Mouse (Mus musculus): ENCODE data around the gene Ifi27l2a. TPM values are rescaled to one million over a fixed set of nuclear protein-coding genes. Genes with fewer than 3 reads are reported as not detected.
"Not testable (repeated sequence)": the region's sequence is repeated elsewhere in the genome, so short reads cannot be mapped to it uniquely, and the experiment has no call there.

Gene Ifi27l2a
- polyA plus RNA-seq, 1 experiment from 2014 or later = 4.7 TPM

DNA sequence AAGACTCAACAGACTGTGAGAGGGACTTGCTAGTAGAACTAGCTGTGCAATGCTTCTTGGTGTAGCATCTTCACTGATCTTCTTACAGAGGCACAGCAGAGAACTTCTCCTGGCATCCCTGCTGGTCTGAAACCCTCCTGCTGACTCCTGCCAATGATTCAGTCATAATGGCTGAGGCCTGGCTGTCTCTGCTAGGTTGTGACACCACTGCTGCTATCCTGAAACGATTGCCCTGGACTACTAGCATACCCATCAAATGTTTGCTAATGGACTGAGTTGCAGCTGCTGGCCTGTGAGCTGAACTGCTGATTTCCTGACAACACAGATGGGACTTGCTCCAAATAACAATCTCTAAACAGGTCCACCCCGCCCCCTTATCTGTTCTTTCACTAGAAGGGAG lies 31.0 kb upstream of the Ifi27l2a start:
- no peak overlapping the region for H3K27ac ChIP-seq
- ATAC-seq (ENCODE audit: low read depth) (no peak), DNase-seq (no peak)
- no peak overlapping the region for H3K4me3 ChIP-seq (replicated peaks)
- H3K36me3 ChIP-seq = no peaks in the 10 kb centered on the region
- H3K27me3 ChIP-seq = no peaks in the 10 kb centered on the region
- H3K4me2 ChIP-seq = no peak overlapping the region
- no peaks in the 10 kb centered on the region for H3K4me1 ChIP-seq (replicated peaks)
- 18% methylated on average over 2 of the region's 2 CpGs for WGBS (ENCODE audit: insufficient replicate concordance)
- no peaks in the 10 kb centered on the region for H3K9me3 ChIP-seq (replicated peaks)
- no peak overlapping the region for H3K9ac ChIP-seq

DNA sequence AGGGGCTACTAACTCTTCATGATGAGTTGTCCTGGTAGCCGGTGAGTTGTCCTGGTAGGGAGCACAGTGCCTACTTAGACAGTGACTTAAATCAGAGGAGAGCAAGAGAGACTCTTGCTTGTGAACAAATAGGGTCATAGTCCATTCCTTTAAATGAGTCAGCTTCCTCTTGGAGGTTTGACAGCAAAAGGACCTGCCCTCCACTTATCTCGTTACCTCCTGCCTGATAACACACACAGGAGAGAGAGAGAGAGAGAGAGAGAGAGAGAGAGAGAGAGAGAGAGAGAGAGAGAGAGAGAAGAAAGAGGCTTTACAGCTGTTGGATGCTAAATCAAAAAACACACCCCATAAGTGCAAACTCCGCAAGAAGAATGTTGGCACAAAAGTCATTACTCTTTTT lies 13.7 kb upstream of the Ifi27l2a start, which contains the start of gene Ifi27l2b:
TSS of gene Ifi27l2b (minus strand) at position 84 of the 400 bp plus-strand sequence.
- Histone ChIP-seq H3K9ac (no peak within 1 kb of the TSS), H3K36me3 (no peaks in the 10 kb centered on the region), H3K27ac (no peak within 1 kb of the TSS), H3K4me3 (replicated peaks) (no peak within 1 kb of the TSS), H3K4me1 (replicated peaks) (no peaks in the 10 kb centered on the region), H3K27me3 (no peaks in the 10 kb centered on the region), H3K9me3 (replicated peaks) (no peaks in the 10 kb centered on the region), H3K4me2 (no peak within 1 kb of the TSS)
- WGBS (ENCODE audit: insufficient replicate concordance) = 53% methylated on average over 3 of the region's 3 CpGs
- ATAC-seq (ENCODE audit: low read depth) (no peak), DNase-seq (no peak)

DNA sequence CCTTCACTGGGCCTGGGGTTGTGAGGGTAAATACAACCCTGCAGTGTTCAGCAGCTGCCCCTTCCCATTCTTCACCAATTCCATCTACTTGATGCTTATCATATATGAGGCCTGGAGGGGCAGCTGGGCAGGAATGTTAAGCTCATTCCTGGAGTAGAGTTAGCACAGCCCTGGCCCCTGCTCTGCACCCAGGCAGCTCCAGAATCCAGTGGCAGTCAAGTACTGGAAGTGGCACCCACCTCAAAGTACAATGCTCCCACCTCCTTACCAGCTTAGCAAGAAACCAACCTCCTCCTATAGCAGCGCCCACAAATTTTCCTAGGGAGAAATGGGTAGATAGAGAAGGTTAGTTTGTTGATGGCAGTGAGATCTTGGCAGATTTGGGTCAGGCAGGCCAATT lies 13.2 kb upstream of the Ifi27l2a start:
- ATAC-seq (ENCODE audit: low read depth); H3K9me3 ChIP-seq (replicated peaks); DNase-seq; H3K27me3 ChIP-seq; H3K36me3 ChIP-seq; H3K4me3 ChIP-seq (replicated peaks); H3K4me2 ChIP-seq; H3K27ac ChIP-seq; H3K4me1 ChIP-seq (replicated peaks); H3K9ac ChIP-seq: not testable (repeated sequence)
- WGBS (ENCODE audit: insufficient replicate concordance) = no CpG with 5 or more reads among the region's 1 CpGs

DNA sequence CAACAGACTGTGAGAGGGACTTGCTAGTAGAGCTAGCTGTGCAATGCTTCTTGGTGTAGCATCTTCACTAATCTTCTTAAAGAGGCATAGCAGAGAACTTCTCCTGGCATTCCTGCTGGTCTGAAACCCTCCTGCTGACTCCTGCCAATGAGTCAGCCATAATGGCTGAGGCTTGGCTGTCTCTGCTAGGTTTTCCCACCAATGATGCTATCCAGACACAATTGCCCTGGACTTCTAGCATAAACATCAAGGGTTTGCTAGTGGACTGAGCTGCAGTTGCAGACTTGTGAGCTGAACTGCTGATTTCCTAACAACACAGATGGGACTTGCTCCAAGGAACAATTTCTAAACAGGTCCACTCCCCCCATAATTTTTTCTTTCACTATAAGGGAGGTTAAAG lies 9.9 kb upstream of the Ifi27l2a start:
- no peaks in the 10 kb centered on the region for H3K9me3 ChIP-seq (replicated peaks)
- H3K4me1 ChIP-seq (replicated peaks) = no peaks in the 10 kb centered on the region
- ATAC-seq (ENCODE audit: low read depth) (no peak), DNase-seq (no peak)
- no peak overlapping the region for H3K4me2 ChIP-seq
- no peak overlapping the region for H3K27ac ChIP-seq
- H3K4me3 ChIP-seq (replicated peaks) = no peak overlapping the region
- H3K27me3 ChIP-seq = no peaks in the 10 kb centered on the region
- H3K9ac ChIP-seq = no peak overlapping the region
- no peaks in the 10 kb centered on the region for H3K36me3 ChIP-seq

DNA sequence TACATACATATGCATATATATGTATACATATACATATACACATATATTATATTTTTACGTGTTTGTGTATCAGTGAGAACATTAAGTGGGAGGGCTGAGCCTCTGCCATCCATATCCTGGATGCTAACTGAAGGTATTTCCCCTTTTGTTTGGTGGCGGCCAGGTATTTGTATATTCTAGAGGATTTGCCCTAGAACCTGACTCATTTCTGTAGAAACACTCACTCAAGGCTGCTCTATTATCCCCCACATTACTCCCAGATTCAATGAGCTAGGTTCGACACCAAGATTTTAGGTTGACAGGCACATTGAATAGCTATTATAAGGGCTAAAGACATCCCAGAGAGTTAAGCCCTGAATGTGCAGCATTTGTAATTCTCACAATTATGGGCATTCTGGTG lies 1.6 kb upstream of the Ifi27l2a start:
- Histone ChIP-seq H3K36me3 (no peaks in the 10 kb centered on the region), H3K9ac (no peak overlapping the region), H3K4me1 (replicated peaks) (no peaks in the 10 kb centered on the region), H3K4me2 (no peak overlapping the region), H3K4me3 (replicated peaks) (no peak overlapping the region), H3K9me3 (replicated peaks) (no peaks in the 10 kb centered on the region), H3K27me3 (no peaks in the 10 kb centered on the region), H3K27ac (no peak overlapping the region)
- no peak for DNase-seq
- no peak for ATAC-seq (ENCODE audit: low read depth)
- 71% methylated on average over 3 of the region's 3 CpGs for WGBS (ENCODE audit: insufficient replicate concordance)

DNA sequence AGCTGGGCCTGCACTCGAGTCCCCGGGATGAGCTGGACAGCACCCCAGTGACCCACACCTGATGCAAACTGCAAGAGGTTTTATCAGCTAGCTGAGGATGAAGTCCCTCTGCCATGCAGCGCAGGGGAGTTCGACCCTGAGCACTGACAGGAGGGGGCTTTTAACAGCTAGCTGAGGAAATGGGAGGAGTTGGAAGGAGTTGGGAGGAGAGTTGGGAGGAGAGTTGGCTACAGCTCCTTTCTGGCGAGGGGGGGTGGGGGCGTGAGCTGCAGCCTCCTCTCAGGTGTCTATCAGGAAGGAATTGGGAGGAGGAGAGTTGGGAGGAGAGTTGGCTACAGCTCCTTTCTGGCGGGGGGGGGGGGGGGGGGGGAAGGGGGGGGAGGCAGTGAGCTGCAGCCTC lies 781 bp upstream of the Ifi27l2a start:
- not testable (repeated sequence) for ATAC-seq (ENCODE audit: low read depth); H3K27me3 ChIP-seq; H3K4me2 ChIP-seq; H3K4me1 ChIP-seq (replicated peaks); H3K9ac ChIP-seq; H3K27ac ChIP-seq; H3K36me3 ChIP-seq; H3K4me3 ChIP-seq (replicated peaks); H3K9me3 ChIP-seq (replicated peaks); DNase-seq
- WGBS (ENCODE audit: insufficient replicate concordance) = 33% methylated on average over 6 of the region's 7 CpGs

DNA sequence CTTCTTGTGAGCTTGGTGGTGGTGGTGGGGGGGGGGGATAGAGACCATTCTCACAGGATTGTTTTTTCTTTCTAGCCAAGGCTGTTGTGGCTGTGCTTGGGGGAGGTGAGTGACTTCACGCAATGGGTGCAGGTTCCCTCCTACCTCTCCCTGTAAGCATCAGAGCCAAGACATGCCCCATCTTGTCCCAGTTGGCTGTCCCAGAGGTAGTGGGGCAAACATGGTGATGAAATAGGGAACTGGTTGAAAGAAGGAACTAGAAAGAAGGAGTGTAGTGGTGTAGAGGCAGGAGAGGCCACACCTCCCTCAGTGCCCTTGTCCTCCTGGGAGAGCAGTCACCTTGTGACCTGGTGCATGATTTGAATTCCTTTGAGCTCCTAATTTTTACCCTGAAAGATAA lies 5.9 kb downstream of the Ifi27l2a start:
- no peak overlapping the region for H3K4me3 ChIP-seq (replicated peaks)
- WGBS (ENCODE audit: insufficient replicate concordance) = 81% methylated on average over 1 of the region's 1 CpGs
- no peak overlapping the region for H3K27ac ChIP-seq
- no peak for ATAC-seq (ENCODE audit: low read depth)
- H3K4me1 ChIP-seq (replicated peaks) = no peaks in the 10 kb centered on the region
- no peak overlapping the region for H3K4me2 ChIP-seq
- no peak overlapping the region for H3K9ac ChIP-seq
- no peaks in the 10 kb centered on the region for H3K9me3 ChIP-seq (replicated peaks)
- no peaks in the 10 kb centered on the region for H3K27me3 ChIP-seq
- DNase-seq = no peak
- H3K36me3 ChIP-seq = no peaks in the 10 kb centered on the region

DNA sequence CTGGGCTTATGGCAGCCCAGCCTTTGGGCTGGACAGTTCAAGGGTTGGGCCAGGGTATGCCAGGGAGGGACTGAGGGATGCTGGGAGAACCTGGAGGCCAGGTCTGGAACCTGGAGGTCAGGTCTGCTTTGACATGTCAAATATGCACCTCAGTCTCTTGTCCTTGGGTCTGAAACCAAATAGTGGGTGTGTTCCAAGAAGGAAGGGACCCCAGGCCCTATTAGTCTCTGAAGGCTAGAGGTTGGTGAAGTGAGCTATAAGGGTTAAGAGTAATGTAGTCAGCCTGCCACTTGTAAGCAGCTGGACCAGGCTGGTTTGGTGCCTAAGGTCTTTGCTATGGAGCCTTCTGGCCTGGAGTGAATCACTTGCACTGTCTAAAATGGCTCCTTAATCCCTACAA lies 8.6 kb downstream of the Ifi27l2a start:
- Histone ChIP-seq H3K27me3 (no peaks in the 10 kb centered on the region), H3K27ac (no peak overlapping the region), H3K9me3 (replicated peaks) (no peaks in the 10 kb centered on the region), H3K4me1 (replicated peaks) (no peaks in the 10 kb centered on the region), H3K4me3 (replicated peaks) (no peak overlapping the region), H3K36me3 (no peaks in the 10 kb centered on the region), H3K4me2 (peak overlapping the region; percentile 44), H3K9ac (no peak overlapping the region)
- DNase-seq (no peak), ATAC-seq (ENCODE audit: low read depth) (no peak)

DNA sequence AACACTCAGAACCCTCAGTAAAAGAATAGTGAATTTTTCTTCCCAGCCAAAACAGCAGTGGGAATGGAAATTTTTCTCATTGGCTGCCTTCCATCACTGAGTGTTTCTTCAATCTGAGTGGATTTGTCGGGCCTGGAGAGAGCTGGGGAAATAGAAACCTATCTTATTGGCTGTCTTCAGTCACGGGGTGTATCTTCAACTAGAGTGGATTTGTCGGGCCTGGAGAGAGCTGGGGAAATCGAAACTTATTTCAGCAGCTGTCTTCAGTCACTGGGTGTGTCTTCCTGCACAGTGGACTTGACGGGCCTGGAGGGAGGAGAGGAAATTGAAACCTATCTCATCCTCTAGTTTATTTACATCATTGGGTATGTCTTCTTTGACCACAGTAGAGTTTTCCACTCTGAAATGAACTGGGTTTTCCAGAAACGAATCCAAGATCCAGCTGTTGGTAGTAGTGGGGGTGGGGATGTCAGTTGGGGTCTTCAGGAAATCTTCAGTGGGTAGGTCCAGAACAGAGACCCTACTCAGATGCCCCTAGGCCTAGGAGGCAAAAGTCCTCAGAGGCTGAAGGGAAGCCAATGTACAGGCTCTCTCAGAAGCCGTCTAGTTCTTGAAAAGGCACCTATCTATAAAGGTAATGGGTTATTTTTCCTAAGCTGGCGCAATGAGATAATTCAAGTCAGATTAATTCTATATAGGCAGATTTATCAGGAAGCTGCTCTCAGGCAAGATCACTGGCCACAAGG lies 9.3 kb downstream of the Ifi27l2a start, which contains the start of gene Ifi27:
TSS of gene Ifi27 (plus strand) at position 226 of the 746 bp plus-strand sequence.
- ATAC-seq (ENCODE audit: low read depth) (peak; percentile 87), DNase-seq (no peak)
- H3K4me2 ChIP-seq = peak within 1 kb of the TSS; percentile 44
- no peak within 1 kb of the TSS; the same call in 1 of the 2 replicates for H3K27ac ChIP-seq
- no peak within 1 kb of the TSS for H3K9ac ChIP-seq
- WGBS (ENCODE audit: insufficient replicate concordance) = 38% methylated on average over 8 of the region's 8 CpGs
- no peaks in the 10 kb centered on the region for H3K36me3 ChIP-seq
- peak within 1 kb of the TSS; percentile 18; the same call in 1 of the 2 replicates for H3K4me3 ChIP-seq (replicated peaks)
- no peaks in the 10 kb centered on the region for H3K4me1 ChIP-seq (replicated peaks)
- no peaks in the 10 kb centered on the region for H3K9me3 ChIP-seq (replicated peaks)
- no peaks in the 10 kb centered on the region for H3K27me3 ChIP-seq

DNA sequence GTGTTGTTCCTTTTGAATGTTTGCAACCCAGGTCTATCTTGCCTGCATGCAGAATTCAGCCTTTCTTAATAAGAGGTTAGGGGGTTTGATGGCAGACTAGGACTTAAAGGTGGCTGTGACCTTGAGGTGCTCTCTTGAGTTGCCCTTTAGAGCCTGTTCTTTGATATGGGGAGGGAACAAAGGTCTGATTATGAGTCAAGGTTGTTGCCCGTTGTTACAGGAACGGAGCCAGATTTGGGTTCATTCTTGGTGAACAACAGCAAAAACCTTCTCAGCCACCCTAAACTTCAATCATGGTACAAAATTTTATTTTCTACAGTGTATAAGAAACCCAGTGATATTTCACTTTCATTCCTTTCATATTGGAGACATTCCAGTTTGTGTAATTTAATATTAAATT lies 10.1 kb downstream of the Ifi27l2a start:
- Histone ChIP-seq H3K27ac (no peak overlapping the region), H3K36me3 (no peaks in the 10 kb centered on the region), H3K9ac (no peak overlapping the region), H3K9me3 (replicated peaks) (no peaks in the 10 kb centered on the region), H3K4me2 (no peak overlapping the region), H3K4me1 (replicated peaks) (no peaks in the 10 kb centered on the region), H3K27me3 (no peaks in the 10 kb centered on the region), H3K4me3 (replicated peaks) (no peak overlapping the region)
- DNase-seq (no peak), ATAC-seq (ENCODE audit: low read depth) (no peak)
- 83% methylated on average over 2 of the region's 2 CpGs for WGBS (ENCODE audit: insufficient replicate concordance)

DNA sequence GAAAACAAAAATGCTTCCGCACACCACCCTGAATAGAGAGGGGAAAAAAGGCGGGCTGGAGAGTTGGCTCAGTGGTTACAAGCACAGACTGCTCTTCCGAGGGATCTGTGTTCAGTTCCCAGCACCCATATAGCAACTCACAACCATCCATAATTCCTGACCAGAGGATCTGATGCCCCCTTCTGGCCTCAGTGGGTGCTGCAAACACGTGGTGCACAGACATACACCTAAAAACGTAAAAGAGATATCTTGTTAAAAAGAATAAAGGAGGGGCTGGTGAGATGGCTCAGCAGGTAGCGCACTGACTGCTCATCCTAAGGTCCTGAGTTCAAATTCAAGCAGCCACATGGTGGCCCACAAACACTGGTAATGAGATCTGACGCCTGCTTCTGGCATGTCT lies 16.8 kb downstream of the Ifi27l2a start:
- Histone ChIP-seq H3K4me2 (no peak overlapping the region), H3K36me3 (peaks cover 14% of the 10 kb centered on the region), H3K27me3 (no peaks in the 10 kb centered on the region), H3K27ac (no peak overlapping the region), H3K4me1 (replicated peaks) (peaks cover 29% of the 10 kb centered on the region), H3K9me3 (replicated peaks) (0 out of 2 replicates have a peak, but pooled peaks cover 2% of the 10 kb centered on the region), H3K4me3 (replicated peaks) (no peak overlapping the region), H3K9ac (no peak overlapping the region)
- DNase-seq = no peak
- no peak for ATAC-seq (ENCODE audit: low read depth)
- 76% methylated on average over 7 of the region's 7 CpGs for WGBS (ENCODE audit: insufficient replicate concordance)

DNA sequence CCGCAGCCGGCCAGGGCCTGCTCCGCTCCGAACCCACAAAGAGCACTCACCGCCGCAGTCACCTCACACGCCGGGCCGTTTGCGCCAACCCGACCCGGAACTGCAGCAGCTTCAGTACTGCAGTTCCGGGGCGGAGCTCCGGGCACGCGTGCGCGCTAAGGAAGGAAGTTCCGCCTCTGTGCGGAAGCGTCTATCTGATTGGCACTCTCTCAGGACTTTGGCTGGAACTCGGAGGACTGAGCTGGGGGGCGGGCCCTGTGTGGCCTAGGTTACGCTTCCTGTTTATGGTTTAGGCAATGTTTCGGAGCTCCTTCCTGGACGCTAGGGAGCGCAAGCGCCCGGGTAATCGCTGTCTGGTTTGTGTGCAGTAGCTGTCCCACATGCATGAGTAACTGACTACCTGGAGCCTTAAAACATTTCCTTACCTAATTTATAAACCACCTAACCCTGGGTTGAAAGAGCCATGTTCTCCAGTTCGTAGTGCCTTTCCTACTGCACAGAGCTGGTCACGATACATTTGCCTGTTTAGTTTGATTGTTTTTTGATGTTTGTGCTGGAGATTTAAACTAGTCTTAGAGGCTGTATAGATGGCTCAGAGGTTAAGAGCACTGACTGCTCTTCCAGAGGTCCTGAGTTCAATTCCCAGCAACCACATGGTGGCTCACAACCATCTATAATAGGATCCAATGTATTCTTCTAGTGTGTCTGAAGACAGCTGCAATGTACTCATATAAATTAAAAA lies 17.6 kb downstream of the Ifi27l2a start, which contains the start of gene Ddx24:
TSS of gene Ddx24 (minus strand) at position 102 of the 742 bp plus-strand sequence.
- peak; percentile 98 for DNase-seq
- H3K36me3 ChIP-seq = peaks cover 19% of the 10 kb centered on the region
- H3K27ac ChIP-seq = peak within 1 kb of the TSS; percentile 74
- peaks cover 34% of the 10 kb centered on the region for H3K4me1 ChIP-seq (replicated peaks)
- WGBS (ENCODE audit: insufficient replicate concordance) = 1% methylated on average over 33 of the region's 33 CpGs
- peak within 1 kb of the TSS; percentile 87 for H3K4me2 ChIP-seq
- H3K9ac ChIP-seq = peak within 1 kb of the TSS; percentile 91
- peak within 1 kb of the TSS; percentile 93 for H3K4me3 ChIP-seq (replicated peaks)
- no peaks in the 10 kb centered on the region for H3K27me3 ChIP-seq
- ATAC-seq (ENCODE audit: low read depth) = peak; percentile 100
- 0 out of 2 replicates have a peak, but pooled peaks cover 2% of the 10 kb centered on the region for H3K9me3 ChIP-seq (replicated peaks)

Measured in liver, embryonic 13.5 days (tissue).